Mouse (Mus musculus): Measurements from ENCODE around the gene Acot12. TPM values are rescaled to one million over a fixed set of nuclear protein-coding genes. Genes with fewer than 3 reads are reported as not detected.

Acot12 gene
- polyA plus RNA-seq, 1 experiment from 2014 or later = not detected

- Histone ChIP-seq H3K79me2 (ENCODE audit: inconsistent target) (no peaks in the 10 kb centered on the region), H3K27ac (no peak overlapping the region), H3K36me3 (ENCODE audit: inconsistent target) (no peaks in the 10 kb centered on the region), H3K4me3 (ENCODE audit: inconsistent target) (no peak overlapping the region)
These were observed 86.6 kb downstream of the Acot12 start for GRCm38 (mm10) chr13:91827876-91828275.

Other genes with a start within 250 kb of the Acot12 start
- 20.6 to 27.3 TPM (median 21.6 TPM) in 3 replicates for gene Zcchc9, start 66.2 kb downstream of the Acot12 start, polyA plus RNA-seq (2018)
- gene Ckmt2, start 135.4 kb downstream of the Acot12 start, polyA plus RNA-seq (2018) = not detected in 3 replicates

Data from macrophage (primary cell).